Mouse (Mus musculus): ENCODE data around the gene Gm13285.
"Not testable (repeated sequence)": the region's sequence is repeated elsewhere in the genome, so short reads cannot be mapped to it uniquely, and the experiment has no call there.

DNA sequence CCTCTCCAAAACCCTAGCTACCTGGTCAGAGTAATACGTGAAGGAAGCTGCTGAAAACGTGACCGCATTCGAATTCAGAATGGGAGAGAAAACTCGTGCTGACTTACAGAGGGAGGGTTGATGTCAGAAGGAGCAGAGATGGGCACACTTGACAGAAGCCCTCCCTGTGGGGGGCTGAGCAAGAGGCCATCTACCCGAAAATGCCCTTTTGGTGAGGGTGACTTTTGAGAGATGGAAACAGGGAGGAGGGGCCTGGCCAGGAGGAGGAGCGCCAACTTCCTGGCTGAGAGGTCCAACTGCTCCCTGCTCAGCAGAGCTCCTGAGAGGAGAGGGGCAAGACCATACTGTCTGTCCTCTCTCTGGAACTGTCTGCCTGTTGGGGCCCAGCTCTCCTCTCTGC is 17.6 kb upstream of the Gm13285 start, which contains the start of gene Ifnz:
- TF ChIP-seq UBTF (IDR thresholded peaks at IDR 0.05; ENCODE audit: borderline replicate concordance, insufficient read depth, low read depth, low read length); POLR2AphosphoS5 (IDR thresholded peaks at IDR 0.05; ENCODE audit: borderline replicate concordance, low read depth, low read length); GATA1 (IDR thresholded peaks at IDR 0.05; ENCODE audit: low read depth, low read length); ZMIZ1 (IDR thresholded peaks at IDR 0.05; ENCODE audit: low read depth, low read length); CTCF (IDR thresholded peaks at IDR 0.05 in 2 of 3, conservative IDR thresholded peaks at IDR 0.05 in 1 of 3; ENCODE audit: control insufficient read depth in 1 of 3, insufficient read depth in 1 of 3, low read depth in 2 of 3, low read length in 3 of 3, poor library complexity in 1 of 3, severe bottlenecking in 1 of 3); POLR2A (IDR thresholded peaks at IDR 0.05; ENCODE audit: control insufficient read depth in 1 of 2, insufficient read depth in 1 of 2, low read depth in 1 of 2, low read length in 2 of 2, poor library complexity in 1 of 2); USF2 (IDR thresholded peaks at IDR 0.05; ENCODE audit: borderline replicate concordance in 1 of 2, insufficient read depth in 1 of 2, low read depth in 1 of 2, low read length in 2 of 2); KAT2A (conservative IDR thresholded peaks at IDR 0.05; ENCODE audit: low read depth, low read length); MAZ (IDR thresholded peaks at IDR 0.05; ENCODE audit: low read depth, low read length); TAL1 (IDR thresholded peaks at IDR 0.05; ENCODE audit: low read length): not testable (repeated sequence)

Data from MEL (cell line).